Mouse (Mus musculus) liver, embryonic 14.5 days (tissue): ENCODE measurements around the gene Bub1b. TPM values are rescaled to one million over a fixed set of nuclear protein-coding genes. Genes with fewer than 3 reads are reported as not detected.
A peak's percentile ranks its signal among the peaks of the same experiment; 100 is the strongest.

Source experiments
- ATAC-seq: fragments of 200-750 bp; cut with Nextera tagmentation; 2 replicates; pipeline ENCODE4 v1.8.0; 2017; ENCODE audit warnings: moderate number of reproducible peaks, mild to moderate bottlenecking, moderate library complexity; ENCODE audit not compliant: insufficient read depth
- DNase-seq, 3 experiments: peaks; one replicate each; pipeline ENCODE4 v3.0.0-alpha.2; 2012 to 2013; ENCODE audit warnings: low read depth in 3 of 3, low spot score in 3 of 3
- H3K27ac ChIP-seq: fragments of 300-500 bp; sonication (generic); 2 replicates; pipeline ENCODE4 v1.5.1; 2014; ENCODE audit warnings: moderate library complexity, mild to moderate bottlenecking, control low read depth, inconsistent platforms
- H3K27me3 ChIP-seq: fragments of 300-500 bp; sonication (generic); 2 replicates; pipeline ENCODE4 v1.6.1; 2014; ENCODE audit warnings: mild to moderate bottlenecking, low read length, moderate library complexity; ENCODE audit not compliant: control insufficient read depth, insufficient read depth
- H3K36me3 ChIP-seq: fragments of 300-500 bp; sonication (generic); replicated peaks from 2 replicates; pipeline ENCODE4 v1.6.1; 2014; ENCODE audit warnings: low read depth; ENCODE audit not compliant: control insufficient read depth, insufficient read depth
- H3K4me1 ChIP-seq, 2 experiments: fragments of 200-500 bp in 1 of 2; fragments of 300-500 bp in 1 of 2; sonication (generic) in 1 of 2; replicated peaks; 2 replicates each; pipeline ENCODE4 v1.6.1; 2012 to 2014; ENCODE audit warnings: antibody characterized with exemption in 1 of 2, inconsistent platforms in 1 of 2, low read length in 1 of 2; ENCODE audit not compliant: control insufficient read depth in 2 of 2, insufficient read depth in 2 of 2
- H3K4me2 ChIP-seq: fragments of 300-500 bp; sonication (generic); 2 replicates; pipeline ENCODE4 v1.6.1; 2014; ENCODE audit warnings: low read depth, mild to moderate bottlenecking, control low read depth, moderate library complexity
- H3K4me3 ChIP-seq, 2 experiments: fragments of 200-500 bp in 1 of 2; fragments of 300-500 bp in 1 of 2; sonication (generic) in 1 of 2; 2 replicates each; pipeline ENCODE4 v1.5.1; 2012 to 2014; ENCODE audit warnings: low read depth in 2 of 2, low read length in 2 of 2, mild to moderate bottlenecking in 2 of 2, control low read depth in 1 of 2, inconsistent platforms in 1 of 2, moderate library complexity in 1 of 2; ENCODE audit not compliant: insufficient read depth in 1 of 2
- H3K9ac ChIP-seq: fragments of 300-500 bp; sonication (generic); replicated peaks from 2 replicates; pipeline ENCODE4 v1.6.1; 2014; ENCODE audit warnings: mild to moderate bottlenecking, control low read depth, moderate library complexity
- H3K9me3 ChIP-seq: fragments of 300-500 bp; sonication (generic); 2 replicates; pipeline ENCODE4 v1.6.1; 2016; ENCODE audit warnings: low read length, mixed read lengths; ENCODE audit not compliant: control insufficient read depth
- CTCF ChIP-seq: IDR thresholded peaks from 2 replicates; pipeline ENCODE4 v1.5.1; 2016; ENCODE audit warnings: antibody characterized with exemption, low read depth, control low read depth
- EP300 ChIP-seq: IDR thresholded peaks from 2 replicates; pipeline ENCODE4 v1.6.1; 2016; ENCODE audit warnings: antibody characterized with exemption, low read depth
- WGBS: fragments of 180-500 bp; shearing (Covaris S2); extraction: QIAGEN DNeasy Blood & Tissue Kit; methylation state at CpG from one replicate; pipeline ENCODE4 v1.1.7; 2014; ENCODE audit not compliant: insufficient replicate concordance; 5-methylcytosine and 5-hydroxymethylcytosine counted together
- polyA plus RNA-seq, 2 experiments: library from polyadenylated mRNA; depleted of rRNA in 1 of 2; stranded (reverse) in 1 of 2; unstranded in 1 of 2; fragments of >200 nt; fragmentation: Nextera tagmentation in 1 of 2; extraction: Ambion mirVana in 1 of 2; gene quantifications; 2 replicates each; pipeline versions ENCODE4 v1.2.1 to v1.2.3; 2012 to 2014

The Bub1b gene
- polyA plus RNA-seq, 2 experiments = 33.6 to 40.2 TPM

- Histone ChIP-seq H3K36me3 (no peaks in the 10 kb centered on the region), H3K27ac (no peak overlapping the region), H3K9ac (peak overlapping the region; percentile 40; the same call in 1 of the 2 replicates), H3K27me3 (peaks cover 35% of the 10 kb centered on the region), H3K4me3 (peak overlapping the region; percentile 34 to 54; a peak in 3 of 4 replicates), H3K4me2 (peak overlapping the region; percentile 86), H3K9me3 (no peaks in the 10 kb centered on the region), H3K4me1 (peaks cover 3 to 9% of the 10 kb centered on the region in 2 experiments)
- peak in 2 of 3 experiments; percentile 39 to 42 for DNase-seq
- ATAC-seq = peak; percentile 59; the same call in 1 of the 2 replicates
- WGBS = 11% methylated on average over 4 of the region's 4 CpGs
- TF ChIP-seq CTCF (no peak), EP300 (no peak)
Measured at GRCm38 (mm10) chr2:118677817-118678216, 79.8 kb downstream of the Bub1b start.

- H3K9me3 ChIP-seq = no peaks in the 10 kb centered on the region
- H3K4me2 ChIP-seq = no peak overlapping the region
- 64% methylated on average over 3 of the region's 3 CpGs for WGBS
- no peak overlapping the region for H3K9ac ChIP-seq
- H3K27ac ChIP-seq = no peak overlapping the region
- peaks cover 35% of the 10 kb centered on the region for H3K27me3 ChIP-seq
- no peak for TF ChIP-seq EP300
- no peak for TF ChIP-seq CTCF
- no peak overlapping the region for H3K4me3 ChIP-seq
- H3K36me3 ChIP-seq = no peaks in the 10 kb centered on the region
- ATAC-seq (no peak), DNase-seq (no peak)
- H3K4me1 ChIP-seq = peaks cover 3 to 12% of the 10 kb centered on the region in 2 experiments
Measured at GRCm38 (mm10) chr2:118679577-118679976, 81.6 kb downstream of the Bub1b start.

GRCm38 (mm10) chr2:118680926-118681325 lies 82.9 kb downstream of the Bub1b start:
- Histone ChIP-seq H3K27ac (no peak overlapping the region), H3K4me3 (no peak overlapping the region), H3K36me3 (no peaks in the 10 kb centered on the region), H3K27me3 (peaks cover 24% of the 10 kb centered on the region), H3K4me2 (no peak overlapping the region), H3K9ac (no peak overlapping the region), H3K9me3 (no peaks in the 10 kb centered on the region), H3K4me1 (peaks cover 3 to 12% of the 10 kb centered on the region in 2 experiments)
- TF ChIP-seq CTCF = no peak
- no peak for TF ChIP-seq EP300
- DNase-seq (no peak), ATAC-seq (no peak)
- WGBS = 78% methylated on average over 6 of the region's 6 CpGs

- H3K27me3 ChIP-seq = peaks cover 6% of the 10 kb centered on the region
- H3K4me2 ChIP-seq = no peak overlapping the region
- no peak overlapping the region for H3K9ac ChIP-seq
- ATAC-seq = no peak
- H3K4me1 ChIP-seq = peaks cover under 1 to 10% of the 10 kb centered on the region in 2 experiments
- DNase-seq = no peak
- H3K27ac ChIP-seq = no peak overlapping the region
- 38% methylated on average over 8 of the region's 8 CpGs for WGBS
- no peak for TF ChIP-seq CTCF
- TF ChIP-seq EP300 = no peak
- no peak overlapping the region for H3K4me3 ChIP-seq
- no peaks in the 10 kb centered on the region for H3K36me3 ChIP-seq
- no peaks in the 10 kb centered on the region for H3K9me3 ChIP-seq
Measured at GRCm38 (mm10) chr2:118682544-118683260, 84.7 kb downstream of the Bub1b start.

GRCm38 (mm10) chr2:118685088-118685487 lies 87.1 kb downstream of the Bub1b start:
- no peaks in the 10 kb centered on the region for H3K36me3 ChIP-seq
- no peak overlapping the region for H3K4me2 ChIP-seq
- ATAC-seq (no peak), DNase-seq (no peak)
- WGBS = 68% methylated on average over 4 of the region's 4 CpGs
- H3K4me1 ChIP-seq = peaks cover 0 to 6% of the 10 kb centered on the region in 2 experiments; a peak in 2 of 4 replicates
- TF ChIP-seq CTCF (no peak), EP300 (no peak)
- no peaks in the 10 kb centered on the region for H3K9me3 ChIP-seq
- H3K27me3 ChIP-seq = no peaks in the 10 kb centered on the region
- H3K4me3 ChIP-seq = no peak overlapping the region
- no peak overlapping the region for H3K9ac ChIP-seq
- no peak overlapping the region for H3K27ac ChIP-seq
